Mouse (Mus musculus) heart, embryonic 16.5 days (tissue): ENCODE results near the gene Cox19. TPM values are rescaled to one million over a fixed set of nuclear protein-coding genes. Genes with fewer than 3 reads are reported as not detected.

Experiments
- ATAC-seq: fragments of 200-750 bp; cut with Nextera tagmentation; replicated peaks from 2 replicates; pipeline ENCODE4 v1.8.0; 2017; ENCODE audit warnings: moderate number of reproducible peaks; ENCODE audit not compliant: insufficient read depth, low FRiP score; ENCODE audit errors: extremely low read depth
- H3K27ac ChIP-seq: fragments of 300-500 bp; sonication (generic); 2 replicates; pipeline ENCODE4 v1.5.1; 2014; ENCODE audit warnings: mild to moderate bottlenecking, low read length, control low read depth, moderate library complexity
- H3K27me3 ChIP-seq: fragments of 300-500 bp; sonication (generic); 2 replicates; pipeline ENCODE4 v1.6.1; 2014; ENCODE audit warnings: low read length, mixed read lengths; ENCODE audit not compliant: control insufficient read depth, insufficient read depth
- H3K36me3 ChIP-seq: fragments of 300-500 bp; sonication (generic); 2 replicates; pipeline ENCODE4 v1.6.1; 2014; ENCODE audit not compliant: control insufficient read depth, insufficient read depth
- H3K4me1 ChIP-seq: fragments of 300-500 bp; sonication (generic); 2 replicates; pipeline ENCODE4 v1.6.1; 2014; ENCODE audit warnings: low read length, mixed read lengths; ENCODE audit not compliant: control insufficient read depth, insufficient read depth
- H3K4me2 ChIP-seq: fragments of 300-500 bp; sonication (generic); 2 replicates; pipeline ENCODE4 v1.6.1; 2014; ENCODE audit warnings: low read depth, mild to moderate bottlenecking, control low read depth, low read length
- H3K4me3 ChIP-seq: fragments of 300-500 bp; sonication (generic); 2 replicates; pipeline ENCODE4 v1.5.1; 2014; ENCODE audit warnings: mild to moderate bottlenecking, control low read depth, low read length
- H3K9ac ChIP-seq: fragments of 300-500 bp; sonication (generic); 2 replicates; pipeline ENCODE4 v1.6.1; 2014; ENCODE audit warnings: low read length, control low read depth
- H3K9me3 ChIP-seq: fragments of 300-500 bp; sonication (generic); replicated peaks from 2 replicates; pipeline ENCODE4 v1.6.1; 2016; ENCODE audit warnings: low read length; ENCODE audit not compliant: control insufficient read depth
- WGBS: fragments of 180-500 bp; shearing (Covaris S2); extraction: QIAGEN DNeasy Blood & Tissue Kit; methylation state at CpG from one replicate; pipeline ENCODE4 v1.1.7; 2014; 5-methylcytosine and 5-hydroxymethylcytosine counted together
- polyA plus RNA-seq: library from polyadenylated mRNA; unstranded; fragments of >200 nt; fragmentation: Nextera tagmentation; extraction: Ambion mirVana; gene quantifications from 2 replicates; pipeline ENCODE4 v1.2.1, GENCODE M21; 2015

The Cox19 gene
- polyA plus RNA-seq, 1 experiment from 2014 or later: 75.7 TPM

GRCm38 (mm10) chr5:139310477-139310876 lies 40.7 kb downstream of the Cox19 start:
- no peak overlapping the region for H3K4me2 ChIP-seq
- H3K9me3 ChIP-seq: no peaks in the 10 kb centered on the region
- H3K27ac ChIP-seq: no peak overlapping the region
- H3K4me1 ChIP-seq: peaks cover 2% of the 10 kb centered on the region; the same call in 1 of the 2 replicates
- no peak for ATAC-seq
- WGBS: 85% methylated on average over 4 of the region's 4 CpGs
- H3K27me3 ChIP-seq: no peaks in the 10 kb centered on the region
- no peaks in the 10 kb centered on the region for H3K36me3 ChIP-seq
- no peak overlapping the region for H3K4me3 ChIP-seq
- no peak overlapping the region for H3K9ac ChIP-seq

- no peaks in the 10 kb centered on the region for H3K27me3 ChIP-seq
- H3K4me2 ChIP-seq: no peak overlapping the region
- no peak for ATAC-seq
- WGBS: 74% methylated on average over 3 of the region's 3 CpGs
- no peak overlapping the region for H3K9ac ChIP-seq
- no peak overlapping the region for H3K4me3 ChIP-seq
- H3K4me1 ChIP-seq: no peaks in the 10 kb centered on the region
- H3K9me3 ChIP-seq: no peaks in the 10 kb centered on the region
- no peaks in the 10 kb centered on the region for H3K36me3 ChIP-seq
- H3K27ac ChIP-seq: no peak overlapping the region
Observed at GRCm38 (mm10) chr5:139309946-139310345, 41.3 kb downstream of the Cox19 start.

GRCm38 (mm10) chr5:139303646-139304061 lies 47.6 kb downstream of the Cox19 start:
- Histone ChIP-seq H3K36me3 (no peaks in the 10 kb centered on the region), H3K4me3 (no peak overlapping the region), H3K4me2 (no peak overlapping the region), H3K27ac (no peak overlapping the region), H3K9ac (no peak overlapping the region), H3K9me3 (no peaks in the 10 kb centered on the region), H3K27me3 (0 out of 2 replicates have a peak, but pooled peaks cover 2% of the 10 kb centered on the region), H3K4me1 (no peaks in the 10 kb centered on the region)
- whole genome bisulfite sequencing: 80% methylated on average over 9 of the region's 9 CpGs
- no peak for ATAC-seq

- H3K9ac ChIP-seq: no peak overlapping the region
- no peak overlapping the region for H3K4me2 ChIP-seq
- no peaks in the 10 kb centered on the region for H3K4me1 ChIP-seq
- no peak for ATAC-seq
- 0 out of 2 replicates have a peak, but pooled peaks cover 2% of the 10 kb centered on the region for H3K27me3 ChIP-seq
- H3K27ac ChIP-seq: no peak overlapping the region
- H3K4me3 ChIP-seq: no peak overlapping the region
- no peaks in the 10 kb centered on the region for H3K36me3 ChIP-seq
- WGBS: 89% methylated on average over 6 of the region's 6 CpGs
- no peaks in the 10 kb centered on the region for H3K9me3 ChIP-seq
Observed at GRCm38 (mm10) chr5:139302101-139302500, 49.1 kb downstream of the Cox19 start.

GRCm38 (mm10) chr5:139297745-139298144 lies 53.5 kb downstream of the Cox19 start:
- Histone ChIP-seq H3K9ac (no peak overlapping the region), H3K9me3 (peaks cover 4% of the 10 kb centered on the region; the same call in 1 of the 2 replicates), H3K4me3 (no peak overlapping the region), H3K4me2 (no peak overlapping the region), H3K36me3 (no peaks in the 10 kb centered on the region), H3K27ac (no peak overlapping the region), H3K4me1 (no peaks in the 10 kb centered on the region), H3K27me3 (0 out of 2 replicates have a peak, but pooled peaks cover 2% of the 10 kb centered on the region)
- ATAC-seq: no peak
- 80% methylated on average over 5 of the region's 5 CpGs for WGBS

GRCm38 (mm10) chr5:139297092-139297491 lies 54.1 kb downstream of the Cox19 start:
- no peak for ATAC-seq
- Histone ChIP-seq H3K4me2 (no peak overlapping the region), H3K27ac (no peak overlapping the region), H3K9me3 (peaks cover 4% of the 10 kb centered on the region; the same call in 1 of the 2 replicates), H3K27me3 (0 out of 2 replicates have a peak, but pooled peaks cover 2% of the 10 kb centered on the region), H3K9ac (no peak overlapping the region), H3K4me3 (no peak overlapping the region), H3K36me3 (no peaks in the 10 kb centered on the region), H3K4me1 (no peaks in the 10 kb centered on the region)
- 87% methylated on average over 10 of the region's 10 CpGs for WGBS

- H3K27me3 ChIP-seq: no peaks in the 10 kb centered on the region
- no peak for ATAC-seq
- 86% methylated on average over 2 of the region's 2 CpGs for WGBS
- H3K9me3 ChIP-seq: peaks cover 4% of the 10 kb centered on the region; the same call in 1 of the 2 replicates
- no peaks in the 10 kb centered on the region for H3K4me1 ChIP-seq
- no peak overlapping the region for H3K4me3 ChIP-seq
- no peak overlapping the region for H3K9ac ChIP-seq
- H3K4me2 ChIP-seq: no peak overlapping the region
- H3K27ac ChIP-seq: no peak overlapping the region
- no peaks in the 10 kb centered on the region for H3K36me3 ChIP-seq
Observed at GRCm38 (mm10) chr5:139294089-139294488, 57.1 kb downstream of the Cox19 start.

- Histone ChIP-seq H3K4me3 (no peak overlapping the region), H3K4me2 (no peak overlapping the region), H3K27me3 (no peaks in the 10 kb centered on the region; the same call in 1 of the 2 replicates), H3K4me1 (no peaks in the 10 kb centered on the region), H3K36me3 (no peaks in the 10 kb centered on the region), H3K27ac (no peak overlapping the region), H3K9ac (no peak overlapping the region), H3K9me3 (peaks cover 4% of the 10 kb centered on the region; the same call in 1 of the 2 replicates)
- WGBS: 64% methylated on average over 6 of the region's 6 CpGs
- no peak for ATAC-seq
Observed at GRCm38 (mm10) chr5:139291811-139292560, 59.2 kb downstream of the Cox19 start.

GRCm38 (mm10) chr5:139290467-139291259 lies 60.6 kb downstream of the Cox19 start:
- Histone ChIP-seq H3K4me2 (no peak overlapping the region), H3K9ac (no peak overlapping the region), H3K36me3 (no peaks in the 10 kb centered on the region), H3K27ac (no peak overlapping the region), H3K9me3 (peaks cover 3% of the 10 kb centered on the region; the same call in 1 of the 2 replicates), H3K4me3 (no peak overlapping the region), H3K27me3 (no peaks in the 10 kb centered on the region; the same call in 1 of the 2 replicates), H3K4me1 (no peaks in the 10 kb centered on the region)
- no peak for ATAC-seq
- 80% methylated on average over 12 of the region's 12 CpGs for WGBS
